Mouse (Mus musculus): ENCODE measurements at regions not wholly inside any gene's neighbourhood (a gene's known extent, or its start where the extent isn't known, plus 50 kb on each side); places are given as distances from the start of the nearest gene placed in this dataset.

- TF ChIP-seq CTCF (IDR thresholded peaks at IDR 0.05; ENCODE audit: extremely low read depth, insufficient read length, insufficient replicate concordance, low read depth, low read length): no peak
- no peak for TF ChIP-seq POLR2A (IDR thresholded peaks at IDR 0.05; ENCODE audit: low read depth, low read length)
- 75% methylated on average over 4 of the region's 4 CpGs for WGBS
- H3K27me3 ChIP-seq (ENCODE audit: control insufficient read depth, insufficient read depth, low read length): no peaks in the 10 kb centered on the region
- no peaks in the 10 kb centered on the region for H3K4me1 ChIP-seq (ENCODE audit: control insufficient read depth, insufficient read depth, insufficient read length, low read length)
- no peaks in the 10 kb centered on the region for H3K36me3 ChIP-seq (ENCODE audit: control insufficient read depth, insufficient read depth, low read length)
- H3K27ac ChIP-seq (ENCODE audit: insufficient read depth, low read depth, low read length): no peak overlapping the region
- no peak overlapping the region for H3K4me3 ChIP-seq (ENCODE audit: low read depth, low read length)
These were observed 85.6 kb downstream of the Fgf18 start for GRCm38 (mm10) chr11:33061570-33061969.

- no peaks in the 10 kb centered on the region for H3K4me1 ChIP-seq (ENCODE audit: control insufficient read depth, insufficient read depth, insufficient read length, low read length)
- no peaks in the 10 kb centered on the region for H3K27me3 ChIP-seq (ENCODE audit: control insufficient read depth, insufficient read depth, low read length)
- no peak overlapping the region for H3K4me3 ChIP-seq (ENCODE audit: low read depth, low read length)
- 60% methylated on average over 3 of the region's 3 CpGs for WGBS
- no peak for TF ChIP-seq POLR2A (IDR thresholded peaks at IDR 0.05; ENCODE audit: low read depth, low read length)
- no peak for TF ChIP-seq CTCF (IDR thresholded peaks at IDR 0.05; ENCODE audit: extremely low read depth, insufficient read length, insufficient replicate concordance, low read depth, low read length)
- no peak overlapping the region for H3K27ac ChIP-seq (ENCODE audit: insufficient read depth, low read depth, low read length)
- no peaks in the 10 kb centered on the region for H3K36me3 ChIP-seq (ENCODE audit: control insufficient read depth, insufficient read depth, low read length)
These were observed 86.8 kb downstream of the Fgf18 start for GRCm38 (mm10) chr11:33060352-33060751.

- Histone ChIP-seq H3K27me3 (ENCODE audit: control insufficient read depth, insufficient read depth, low read length) (no peaks in the 10 kb centered on the region), H3K4me3 (ENCODE audit: low read depth, low read length) (no peak overlapping the region), H3K4me1 (ENCODE audit: control insufficient read depth, insufficient read depth, insufficient read length, low read length) (no peaks in the 10 kb centered on the region), H3K27ac (ENCODE audit: insufficient read depth, low read depth, low read length) (no peak overlapping the region), H3K36me3 (ENCODE audit: control insufficient read depth, insufficient read depth, low read length) (no peaks in the 10 kb centered on the region)
- 77% methylated on average over 12 of the region's 12 CpGs for WGBS
- TF ChIP-seq POLR2A (IDR thresholded peaks at IDR 0.05; ENCODE audit: low read depth, low read length) (no peak), CTCF (IDR thresholded peaks at IDR 0.05; ENCODE audit: extremely low read depth, insufficient read length, insufficient replicate concordance, low read depth, low read length) (no peak)
These were observed 97.0 kb downstream of the Fgf18 start for GRCm38 (mm10) chr11:33050216-33050615.

GRCm38 (mm10) chr11:33039854-33040792 is 107.1 kb downstream of the Fgf18 start:
- no peaks in the 10 kb centered on the region for H3K36me3 ChIP-seq (ENCODE audit: control insufficient read depth, insufficient read depth, low read length)
- H3K27me3 ChIP-seq (ENCODE audit: control insufficient read depth, insufficient read depth, low read length): no peaks in the 10 kb centered on the region
- WGBS: 79% methylated on average over 10 of the region's 10 CpGs
- no peak overlapping the region for H3K27ac ChIP-seq (ENCODE audit: insufficient read depth, low read depth, low read length)
- no peaks in the 10 kb centered on the region for H3K4me1 ChIP-seq (ENCODE audit: control insufficient read depth, insufficient read depth, insufficient read length, low read length)
- TF ChIP-seq CTCF (IDR thresholded peaks at IDR 0.05; ENCODE audit: extremely low read depth, insufficient read length, insufficient replicate concordance, low read depth, low read length) (no peak), POLR2A (IDR thresholded peaks at IDR 0.05; ENCODE audit: low read depth, low read length) (no peak)
- no peak overlapping the region for H3K4me3 ChIP-seq (ENCODE audit: low read depth, low read length)

DNA sequence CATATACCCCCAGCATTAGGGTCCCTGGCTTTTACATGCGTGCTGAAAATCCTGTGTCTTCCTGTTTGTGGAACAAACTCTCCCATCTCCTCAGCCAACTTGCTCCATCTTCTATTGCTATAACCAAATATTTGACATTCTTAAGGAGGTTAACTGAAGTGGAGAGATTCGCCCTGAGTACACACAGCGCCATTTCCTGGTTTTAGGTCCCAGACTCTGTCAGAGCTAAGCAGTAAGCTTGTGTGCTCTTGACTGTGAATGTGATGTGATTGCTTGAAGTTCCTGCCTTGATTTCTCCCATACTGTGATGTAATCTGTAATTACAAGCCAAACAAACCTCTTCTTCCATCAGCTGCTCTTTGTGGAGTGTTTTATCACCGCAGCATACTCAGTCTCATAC is 110.8 kb downstream of the Fgf18 start:
- Histone ChIP-seq H3K27me3 (ENCODE audit: control insufficient read depth, insufficient read depth, low read length) (no peaks in the 10 kb centered on the region), H3K36me3 (ENCODE audit: control insufficient read depth, insufficient read depth, low read length) (no peaks in the 10 kb centered on the region), H3K4me3 (ENCODE audit: low read depth, low read length) (no peak overlapping the region), H3K4me1 (ENCODE audit: control insufficient read depth, insufficient read depth, insufficient read length, low read length) (no peaks in the 10 kb centered on the region), H3K27ac (ENCODE audit: insufficient read depth, low read depth, low read length) (no peak overlapping the region)
- 39% methylated on average over 4 of the region's 4 CpGs for WGBS
- TF ChIP-seq CTCF (IDR thresholded peaks at IDR 0.05; ENCODE audit: extremely low read depth, insufficient read length, insufficient replicate concordance, low read depth, low read length) (no peak), POLR2A (IDR thresholded peaks at IDR 0.05; ENCODE audit: low read depth, low read length) (no peak)

DNA sequence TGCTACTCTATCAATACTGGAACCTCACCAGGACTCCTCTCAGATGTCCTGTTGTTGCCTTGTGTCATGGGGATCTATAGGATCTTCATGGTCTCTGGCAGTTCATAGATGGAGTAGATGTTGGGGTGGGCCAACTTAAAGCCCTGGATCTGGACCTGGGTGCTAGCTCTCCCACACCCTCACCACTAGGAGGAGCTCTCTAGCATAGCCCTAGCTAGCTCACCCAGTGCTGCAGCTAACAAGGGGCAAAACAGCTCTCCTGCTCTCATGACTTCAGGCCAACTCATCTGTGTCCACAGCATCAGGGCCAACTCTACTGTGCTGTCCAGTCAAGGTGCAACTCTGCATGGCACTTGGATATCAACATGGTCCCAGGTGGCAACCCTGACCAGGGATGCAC is 118.3 kb downstream of the Fgf18 start:
- H3K4me3 ChIP-seq (ENCODE audit: low read depth, low read length): no peak overlapping the region
- no peak overlapping the region for H3K27ac ChIP-seq (ENCODE audit: insufficient read depth, low read depth, low read length)
- no peaks in the 10 kb centered on the region for H3K4me1 ChIP-seq (ENCODE audit: control insufficient read depth, insufficient read depth, insufficient read length, low read length)
- TF ChIP-seq POLR2A (IDR thresholded peaks at IDR 0.05; ENCODE audit: low read depth, low read length): no peak
- peak; percentile 32; the same call in 1 of the 2 replicates for TF ChIP-seq CTCF (IDR thresholded peaks at IDR 0.05; ENCODE audit: extremely low read depth, insufficient read length, insufficient replicate concordance, low read depth, low read length)
- H3K36me3 ChIP-seq (ENCODE audit: control insufficient read depth, insufficient read depth, low read length): no peaks in the 10 kb centered on the region
- H3K27me3 ChIP-seq (ENCODE audit: control insufficient read depth, insufficient read depth, low read length): no peaks in the 10 kb centered on the region

DNA sequence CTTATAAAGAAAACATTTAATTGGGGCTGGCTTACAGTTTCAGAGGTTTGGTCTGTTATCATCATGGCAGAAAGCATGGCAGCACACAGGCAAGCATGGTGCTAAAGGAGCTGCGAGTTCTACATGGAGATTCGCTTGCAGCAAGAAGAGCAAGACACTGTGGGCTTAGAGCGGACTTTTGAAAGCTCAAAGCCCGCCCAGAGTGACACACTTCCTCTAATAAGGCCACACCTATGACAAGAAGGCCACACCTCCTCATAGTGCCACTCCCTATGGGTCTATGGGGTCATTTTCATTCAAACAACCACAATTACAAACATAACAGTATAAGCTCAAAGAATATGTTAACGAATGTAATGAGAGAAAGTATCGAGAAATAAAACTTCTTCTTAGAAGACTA is 120.1 kb downstream of the Fgf18 start:
- H3K27ac ChIP-seq (ENCODE audit: insufficient read depth, low read depth, low read length): no peak overlapping the region
- no peak for TF ChIP-seq POLR2A (IDR thresholded peaks at IDR 0.05; ENCODE audit: low read depth, low read length)
- TF ChIP-seq CTCF (IDR thresholded peaks at IDR 0.05; ENCODE audit: extremely low read depth, insufficient read length, insufficient replicate concordance, low read depth, low read length): no peak

More for the DNA sequence above, 120.1 kb downstream of the Fgf18 start:
- 88% methylated on average over 6 of the region's 6 CpGs for WGBS
- H3K4me3 ChIP-seq (ENCODE audit: low read depth, low read length): no peak overlapping the region
- H3K27me3 ChIP-seq (ENCODE audit: control insufficient read depth, insufficient read depth, low read length): no peaks in the 10 kb centered on the region
- H3K36me3 ChIP-seq (ENCODE audit: control insufficient read depth, insufficient read depth, low read length): no peaks in the 10 kb centered on the region
- no peaks in the 10 kb centered on the region for H3K4me1 ChIP-seq (ENCODE audit: control insufficient read depth, insufficient read depth, insufficient read length, low read length)

All from small intestine, adult 2 months (tissue).